Mouse (Mus musculus): ENCODE results near the gene Myo3b.

DNA sequence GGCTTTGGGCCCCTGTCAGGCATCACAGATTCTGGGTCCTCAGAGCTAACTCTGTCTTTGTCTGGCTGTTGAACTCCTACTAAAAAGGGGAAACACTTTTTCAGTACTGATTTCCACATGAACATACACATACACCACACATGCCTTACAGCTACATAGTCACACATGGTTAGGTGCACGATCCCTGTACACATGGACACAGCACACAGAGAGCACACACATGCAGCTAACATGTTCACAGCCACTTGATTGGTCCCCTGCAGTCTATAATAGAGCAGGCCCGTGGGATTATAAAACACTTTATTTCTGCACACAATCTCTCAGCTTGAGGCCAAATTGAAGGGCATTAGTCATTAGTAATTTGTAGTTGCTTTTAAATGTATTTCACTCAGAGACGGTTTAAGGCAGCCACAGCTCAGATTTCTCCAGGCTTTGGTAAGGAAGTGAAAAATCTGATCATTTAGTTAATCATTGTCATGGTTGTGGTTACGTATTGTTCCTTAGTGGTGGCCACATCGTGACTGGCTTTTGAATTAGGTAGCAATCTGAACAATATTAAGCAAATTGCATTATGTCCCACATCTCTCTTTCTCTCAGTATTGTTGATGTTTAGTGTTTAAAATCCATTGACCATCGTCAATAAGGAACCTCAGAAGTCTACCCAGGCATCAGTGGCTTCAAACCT is 27.6 kb downstream of the Myo3b start:
- TF ChIP-seq POLR2A (IDR thresholded peaks at IDR 0.05; ENCODE audit: extremely low read depth, insufficient read depth, low read length) (no peak), CTCF (IDR thresholded peaks at IDR 0.05; ENCODE audit: low read depth, low read length) (no peak)

All from liver, adult 2 months (tissue).